ENCODE assay signal across 18 mouse cellular contexts in the genomic region with DNA sequence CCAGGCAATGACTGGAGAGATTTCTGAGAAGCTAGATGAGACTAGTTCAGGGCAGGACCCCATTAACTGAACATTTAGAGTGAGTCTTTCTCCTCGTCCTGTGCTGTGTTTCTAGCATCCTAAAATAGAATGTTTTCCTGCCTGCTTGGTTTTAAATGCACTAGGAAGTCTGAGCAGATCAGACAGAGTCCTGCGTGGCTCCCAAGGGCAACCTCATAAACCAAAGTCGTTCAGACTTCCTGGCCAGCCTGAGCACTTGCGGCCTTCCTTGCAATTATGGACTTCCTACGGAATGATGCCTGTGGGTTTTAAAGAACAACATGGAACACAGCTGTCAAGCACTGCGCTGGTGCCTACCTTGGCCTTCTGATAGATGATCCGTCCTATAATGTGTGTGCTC.
DNase-seq lines count a peak whose midpoint lies in the region; ATAC-seq and TF ChIP-seq lines count a peak whose summit lies in the region.
"Had no signal": no experiment of that assay in that cellular context is flagged by ENCODE, and none has a peak within 500 bp of the region (broad histone marks: within the 10 kb centered on the region; RNA-seq: fewer than 3 reads in every experiment).

No protein-coding gene starts in this region.

- peak overlapping the region; percentile 60 for H3K27ac ChIP-seq in heart, embryonic 12.5 days (ENCODE audit: poor library complexity, severe bottlenecking)
- H3K27ac ChIP-seq in stomach, embryonic 16.5 days (ENCODE audit: low read length), result peak overlapping the region; percentile 8; the same call in 1 of the 2 replicates
- H3K27ac ChIP-seq in stomach, postnatal 0 days (replicated peaks), result no peak overlapping the region
- no peak overlapping the region for H3K27ac ChIP-seq in thymus, adult 2 months (ENCODE audit: control insufficient read depth, insufficient read depth, low read length)
- H3K27ac ChIP-seq in layer of hippocampus, adult 2 months, result no peak overlapping the region
- H3K27ac ChIP-seq: embryonic facial prominence, embryonic 15.5 days; hindbrain, embryonic 12.5 days; liver, embryonic 15.5 days; neural tube, embryonic 13.5 days had no signal

- no peak overlapping the region for H3K9ac ChIP-seq in heart, embryonic 12.5 days
- no peak overlapping the region for H3K9ac ChIP-seq in stomach, embryonic 16.5 days (ENCODE audit: low read length)
- no peak overlapping the region for H3K9ac ChIP-seq in stomach, postnatal 0 days (ENCODE audit: low read length)
- H3K9ac ChIP-seq: embryonic facial prominence, embryonic 15.5 days; hindbrain, embryonic 12.5 days; liver, embryonic 15.5 days; neural tube, embryonic 13.5 days had no signal

- no peaks in the 10 kb centered on the region for H3K27me3 ChIP-seq in heart, embryonic 12.5 days (replicated peaks)
- no peaks in the 10 kb centered on the region for H3K27me3 ChIP-seq in stomach, embryonic 16.5 days (ENCODE audit: control insufficient read depth, insufficient read depth, low read length)
- no peaks in the 10 kb centered on the region for H3K27me3 ChIP-seq in stomach, postnatal 0 days (ENCODE audit: control insufficient read depth, insufficient read depth, low read length)
- H3K27me3 ChIP-seq in thymus, adult 2 months (ENCODE audit: control insufficient read depth, insufficient read depth, low read length), result no peaks in the 10 kb centered on the region
- H3K27me3 ChIP-seq: embryonic facial prominence, embryonic 15.5 days; hindbrain, embryonic 12.5 days; liver, embryonic 15.5 days; neural tube, embryonic 13.5 days had no signal

- no peak for TF ChIP-seq CTCF in stomach, postnatal 0 days (IDR thresholded peaks at IDR 0.05; ENCODE audit: low read depth)
- no peak for TF ChIP-seq CTCF in thymus, adult 2 months (IDR thresholded peaks at IDR 0.05; ENCODE audit: borderline replicate concordance, control insufficient read depth, extremely low read depth, insufficient read depth, low read length, poor library complexity)
- no peak for TF ChIP-seq CTCF in layer of hippocampus, adult 2 months (conservative IDR thresholded peaks at IDR 0.05)

- H3K36me3 ChIP-seq in heart, embryonic 12.5 days, result peaks cover 13% of the 10 kb centered on the region
- 0 out of 2 replicates have a peak, but pooled peaks cover 3% of the 10 kb centered on the region for H3K36me3 ChIP-seq in stomach, embryonic 16.5 days (ENCODE audit: control insufficient read depth, insufficient read depth, low read length)
- no peaks in the 10 kb centered on the region for H3K36me3 ChIP-seq in stomach, postnatal 0 days (ENCODE audit: control insufficient read depth, insufficient read depth, low read length)
- H3K36me3 ChIP-seq in thymus, adult 2 months (ENCODE audit: control insufficient read depth, insufficient read depth, low read length), result no peaks in the 10 kb centered on the region
- H3K36me3 ChIP-seq: embryonic facial prominence, embryonic 15.5 days; hindbrain, embryonic 12.5 days; liver, embryonic 15.5 days; neural tube, embryonic 13.5 days had no signal

- DNase-seq in heart, adult 8-10 months (ENCODE audit: low spot score), result no peak
- DNase-seq in stomach, postnatal 0 days (ENCODE audit: low spot score), result no peak
- DNase-seq in kidney, postnatal 14 days, result peak; percentile 23
- no peak for DNase-seq in thymus, adult 2 months
- DNase-seq in layer of hippocampus, adult 2 months (ENCODE audit: low spot score in 2 of 2), result no peak
- DNase-seq: cerebellum, adult 9-11 months; lung, postnatal 4 days; retina, postnatal 1 day; spleen, adult 18-20 months had no signal

- H3K4me1 ChIP-seq in heart, embryonic 12.5 days (replicated peaks), result peaks cover 34% of the 10 kb centered on the region
- H3K4me1 ChIP-seq in stomach, embryonic 16.5 days (ENCODE audit: control insufficient read depth, insufficient read depth, low read length), result peaks cover 8% of the 10 kb centered on the region
- no peaks in the 10 kb centered on the region for H3K4me1 ChIP-seq in stomach, postnatal 0 days (replicated peaks; ENCODE audit: control insufficient read depth, insufficient read depth)
- no peaks in the 10 kb centered on the region for H3K4me1 ChIP-seq in thymus, adult 2 months (replicated peaks; ENCODE audit: control insufficient read depth, insufficient read depth, low read length)
- H3K4me1 ChIP-seq: embryonic facial prominence, embryonic 15.5 days; hindbrain, embryonic 12.5 days; liver, embryonic 15.5 days had no signal

- TF ChIP-seq POLR2A in thymus, adult 2 months (IDR thresholded peaks at IDR 0.05; ENCODE audit: control insufficient read depth, extremely low read depth, insufficient read depth, low read length, poor library complexity), result no peak

- peaks cover 3% of the 10 kb centered on the region; the same call in 1 of the 2 replicates for H3K9me3 ChIP-seq in heart, embryonic 12.5 days (replicated peaks)
- H3K9me3 ChIP-seq in stomach, embryonic 16.5 days (replicated peaks; ENCODE audit: control insufficient read depth, low read length), result no peaks in the 10 kb centered on the region; the same call in 1 of the 2 replicates
- no peaks in the 10 kb centered on the region for H3K9me3 ChIP-seq in stomach, postnatal 0 days (ENCODE audit: control insufficient read depth, low read length)
- H3K9me3 ChIP-seq: embryonic facial prominence, embryonic 15.5 days; hindbrain, embryonic 12.5 days; liver, embryonic 15.5 days; neural tube, embryonic 13.5 days had no signal

- ATAC-seq in heart, embryonic 12.5 days (ENCODE audit: insufficient number of reproducible peaks, low FRiP score), result no peak
- no peak for ATAC-seq in stomach, embryonic 16.5 days (ENCODE audit: insufficient read depth, low FRiP score)
- ATAC-seq in stomach, postnatal 0 days (ENCODE audit: low FRiP score, low TSS enrichment), result no peak
- ATAC-seq: CD4-positive, CD25-positive, alpha-beta regulatory T cell, adult 4 months; forebrain, embryonic 14.5 days; midbrain, embryonic 16.5 days had no signal

- H3K4me3 ChIP-seq in heart, embryonic 12.5 days, result no peak overlapping the region
- no peak overlapping the region for H3K4me3 ChIP-seq in stomach, embryonic 16.5 days (replicated peaks; ENCODE audit: low read length)
- no peak overlapping the region for H3K4me3 ChIP-seq in stomach, postnatal 0 days (ENCODE audit: low read depth, low read length)
- no peak overlapping the region for H3K4me3 ChIP-seq in thymus, adult 2 months (ENCODE audit: control insufficient read depth, insufficient read depth, low read length)
- no peak overlapping the region for H3K4me3 ChIP-seq in layer of hippocampus, adult 2 months
- H3K4me3 ChIP-seq: embryonic facial prominence, embryonic 15.5 days; hindbrain, embryonic 12.5 days; liver, embryonic 15.5 days; neural tube, embryonic 13.5 days had no signal

- 49% methylated on average over 7 of the region's 7 CpGs for WGBS in heart, embryonic 12.5 days
- WGBS in stomach, embryonic 16.5 days, result 54% methylated on average over 7 of the region's 7 CpGs
- WGBS in stomach, postnatal 0 days, result 59% methylated on average over 7 of the region's 7 CpGs
- 84% methylated on average over 7 of the region's 7 CpGs for WGBS in thymus, adult 2 months

- H3K4me2 ChIP-seq in heart, embryonic 12.5 days, result no peak overlapping the region
- no peak overlapping the region for H3K4me2 ChIP-seq in stomach, embryonic 16.5 days (ENCODE audit: low read depth, low read length)
- H3K4me2 ChIP-seq in stomach, postnatal 0 days (replicated peaks; ENCODE audit: low read depth), result no peak overlapping the region
- H3K4me2 ChIP-seq: embryonic facial prominence, embryonic 15.5 days; hindbrain, embryonic 12.5 days; liver, embryonic 15.5 days; neural tube, embryonic 13.5 days had no signal

- TF ChIP-seq EP300 in stomach, postnatal 0 days (optimal IDR thresholded peaks at IDR 0.05), result no peak

Comparison
In these comparisons a context has a peak if more than half of its experiments do, and no peak if none do; other contexts are left out.
1. H3K27ac ChIP-seq: peak in heart, embryonic 12.5 days (single experiment) and stomach, embryonic 16.5 days (single experiment); none in stomach, postnatal 0 days (single experiment), thymus, adult 2 months (single experiment) and layer of hippocampus, adult 2 months (single experiment).